Mouse (Mus musculus) intestine, embryonic 15.5 days (tissue): ENCODE measurements around the gene Cryab. TPM values are rescaled to one million over a fixed set of nuclear protein-coding genes. Genes with fewer than 3 reads are reported as not detected.

Experiments used
- ATAC-seq: fragments of 200-750 bp; cut with Nextera tagmentation; 2 replicates; pipeline ENCODE4 v1.8.0; 2017; ENCODE audit warnings: moderate TSS enrichment, moderate library complexity
- H3K27ac ChIP-seq: fragments of 300-500 bp; sonication (generic); 2 replicates; pipeline ENCODE4 v1.5.1; 2015; ENCODE audit warnings: mild to moderate bottlenecking, inconsistent platforms
- H3K27me3 ChIP-seq: fragments of 300-500 bp; sonication (generic); replicated peaks from 2 replicates; pipeline ENCODE4 v1.6.1; 2015; ENCODE audit warnings: inconsistent platforms
- H3K36me3 ChIP-seq: fragments of 300-500 bp; sonication (generic); 2 replicates; pipeline ENCODE4 v1.6.1; 2015; ENCODE audit warnings: inconsistent platforms
- H3K4me1 ChIP-seq: fragments of 300-500 bp; sonication (generic); replicated peaks from 2 replicates; pipeline ENCODE4 v1.6.1; 2015; ENCODE audit warnings: inconsistent platforms
- H3K4me2 ChIP-seq: fragments of 300-500 bp; sonication (generic); replicated peaks from 2 replicates; pipeline ENCODE4 v1.6.1; 2015; ENCODE audit warnings: mild to moderate bottlenecking, inconsistent platforms
- H3K4me3 ChIP-seq: fragments of 300-500 bp; sonication (generic); replicated peaks from 2 replicates; pipeline ENCODE4 v1.5.1; 2015; ENCODE audit warnings: inconsistent platforms
- H3K9ac ChIP-seq: fragments of 300-500 bp; sonication (generic); 2 replicates; pipeline ENCODE4 v1.6.1; 2015; ENCODE audit warnings: inconsistent platforms
- H3K9me3 ChIP-seq: fragments of 300-500 bp; sonication (generic); 2 replicates; pipeline ENCODE4 v1.6.1; 2016; ENCODE audit warnings: inconsistent platforms
- WGBS: fragments of 180-500 bp; shearing (Covaris S2); methylation state at CpG from one replicate; pipeline ENCODE4 v1.1.7; 2015; 5-methylcytosine and 5-hydroxymethylcytosine counted together
- polyA plus RNA-seq: library from polyadenylated mRNA; unstranded; fragments of >200 nt; fragmentation: Nextera tagmentation; extraction: Ambion mirVana; gene quantifications from 2 replicates; pipeline ENCODE4 v1.2.1, GENCODE M21; 2015

The Cryab gene
- polyA plus RNA-seq, 1 experiment from 2014 or later = 62.6 TPM

- no peak; the same call in none of the 2 replicates for ATAC-seq
- H3K4me2 ChIP-seq = peak overlapping the region; percentile 95
- no peaks in the 10 kb centered on the region for H3K9me3 ChIP-seq
- no peaks in the 10 kb centered on the region for H3K36me3 ChIP-seq
- H3K4me1 ChIP-seq = peaks cover 8% of the 10 kb centered on the region
- H3K4me3 ChIP-seq = peak overlapping the region; percentile 65
- WGBS = 9% methylated on average over 30 of the region's 30 CpGs
- H3K27ac ChIP-seq = no peak overlapping the region
- peak overlapping the region; percentile 51 for H3K9ac ChIP-seq
- no peaks in the 10 kb centered on the region for H3K27me3 ChIP-seq
These were observed 23.8 kb upstream of the Cryab start for GRCm38 (mm10) chr9:50727171-50727924.

DNA sequence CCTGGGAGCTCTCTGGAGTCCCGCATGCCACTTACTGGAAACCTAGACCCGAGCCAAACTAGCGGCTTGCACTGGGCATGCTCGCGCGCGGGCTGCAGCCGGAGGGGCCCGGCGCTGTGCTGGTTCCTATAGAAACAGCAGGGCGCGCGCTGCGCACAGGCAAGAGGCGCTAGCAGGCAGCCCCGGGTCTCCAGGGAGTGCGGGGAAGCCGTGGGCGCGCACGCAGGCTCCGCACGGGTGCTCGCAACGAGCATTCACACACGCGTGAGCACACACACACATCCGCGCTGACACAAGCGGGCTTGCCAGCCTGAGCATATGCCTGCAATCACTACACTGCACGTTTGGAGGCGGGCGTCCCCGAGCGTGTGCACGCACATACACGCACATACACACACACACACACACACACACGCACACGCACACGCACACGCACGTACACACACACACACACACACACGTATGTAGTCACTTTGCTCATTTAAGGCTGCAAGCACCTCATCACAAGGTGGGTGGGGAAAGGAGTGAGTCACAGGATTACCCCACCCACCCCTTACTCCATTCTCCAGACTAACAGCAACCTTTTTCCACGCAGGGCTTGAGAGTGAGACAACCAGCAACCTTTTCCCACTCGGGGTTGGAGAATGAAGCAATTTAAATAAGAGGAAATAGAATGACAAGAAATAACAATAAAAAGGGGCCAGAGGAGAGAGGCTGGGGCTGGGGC lies 23.0 kb upstream of the Cryab start:
- Histone ChIP-seq H3K27me3 (no peaks in the 10 kb centered on the region), H3K4me1 (peaks cover 8% of the 10 kb centered on the region), H3K9ac (peak overlapping the region; percentile 51), H3K9me3 (no peaks in the 10 kb centered on the region), H3K4me2 (peak overlapping the region; percentile 95), H3K4me3 (peak overlapping the region; percentile 65), H3K27ac (no peak overlapping the region), H3K36me3 (no peaks in the 10 kb centered on the region)
- ATAC-seq = peak; percentile 93
- under 1% methylated on average over 45 of the region's 45 CpGs for WGBS

- Histone ChIP-seq H3K27ac (no peak overlapping the region), H3K27me3 (no peaks in the 10 kb centered on the region), H3K4me3 (no peak overlapping the region), H3K4me2 (no peak overlapping the region), H3K4me1 (no peaks in the 10 kb centered on the region; the same call in 1 of the 2 replicates), H3K36me3 (no peaks in the 10 kb centered on the region), H3K9me3 (no peaks in the 10 kb centered on the region), H3K9ac (no peak overlapping the region)
- no peak for ATAC-seq
- 42% methylated on average over 4 of the region's 4 CpGs for WGBS
These were observed 21.5 kb upstream of the Cryab start for GRCm38 (mm10) chr9:50729600-50729999.

DNA sequence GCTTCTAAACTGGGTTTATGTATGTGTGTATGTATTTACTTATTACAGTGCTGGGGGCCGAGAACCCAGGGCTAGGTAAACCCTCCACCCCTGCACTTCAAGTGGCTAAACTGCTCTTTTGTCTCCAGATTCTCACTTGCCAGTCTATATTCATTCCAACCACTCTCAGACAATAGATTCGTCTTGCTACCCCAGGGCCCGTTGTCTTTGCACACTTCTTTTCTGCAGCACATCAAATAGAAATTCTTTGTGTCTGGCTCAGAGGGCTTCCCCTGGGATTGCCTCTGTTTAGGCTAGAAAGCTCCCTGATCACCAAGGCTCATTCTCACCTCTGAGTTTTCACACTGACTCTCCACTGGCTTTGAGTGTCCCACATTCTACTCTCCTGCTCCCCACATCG lies 18.6 kb upstream of the Cryab start:
- no peaks in the 10 kb centered on the region for H3K9me3 ChIP-seq
- no peaks in the 10 kb centered on the region for H3K36me3 ChIP-seq
- no peak for ATAC-seq
- H3K27ac ChIP-seq = no peak overlapping the region
- H3K4me1 ChIP-seq = no peaks in the 10 kb centered on the region
- H3K4me3 ChIP-seq = no peak overlapping the region
- no peak overlapping the region for H3K4me2 ChIP-seq
- no peaks in the 10 kb centered on the region for H3K27me3 ChIP-seq
- no peak overlapping the region for H3K9ac ChIP-seq
- 32% methylated on average over 4 of the region's 4 CpGs for WGBS

DNA sequence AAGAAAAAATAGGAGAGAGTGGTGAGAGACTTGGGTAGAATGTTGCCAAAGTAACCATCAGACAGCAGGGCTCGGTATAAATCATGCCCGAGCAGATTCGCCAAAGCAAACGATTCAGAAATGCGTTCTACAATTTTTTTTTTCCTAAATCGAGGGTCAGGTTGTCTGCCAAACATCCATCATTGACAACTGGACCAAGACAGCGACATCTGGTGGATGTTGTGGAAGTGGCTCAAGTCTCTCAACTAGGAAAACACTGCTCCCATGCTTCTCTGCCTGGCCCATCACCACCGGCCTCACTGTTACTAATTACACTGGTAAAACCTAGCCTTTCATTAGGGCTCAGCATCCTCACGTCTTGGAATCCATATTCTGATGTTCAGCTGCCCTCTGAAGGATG lies 16.1 kb upstream of the Cryab start:
- Histone ChIP-seq H3K4me1 (peaks cover 7% of the 10 kb centered on the region), H3K36me3 (no peaks in the 10 kb centered on the region), H3K27ac (no peak overlapping the region), H3K9me3 (no peaks in the 10 kb centered on the region), H3K27me3 (no peaks in the 10 kb centered on the region), H3K4me2 (no peak overlapping the region), H3K4me3 (no peak overlapping the region), H3K9ac (no peak overlapping the region)
- no peak for ATAC-seq
- 3% methylated on average over 9 of the region's 9 CpGs for whole genome bisulfite sequencing

GRCm38 (mm10) chr9:50738914-50739870 lies 11.9 kb upstream of the Cryab start, which contains the start of gene Dixdc1:
TSS of gene Dixdc1 (minus strand) at chr9:50739517.
- H3K4me3 ChIP-seq = peak within 1 kb of the TSS; percentile 29
- H3K9me3 ChIP-seq = no peaks in the 10 kb centered on the region
- H3K4me1 ChIP-seq = peaks cover 7% of the 10 kb centered on the region
- peak; percentile 99 for ATAC-seq
- no peaks in the 10 kb centered on the region for H3K27me3 ChIP-seq
- 13% methylated on average over 36 of the region's 36 CpGs for WGBS
- H3K9ac ChIP-seq = no peak within 1 kb of the TSS
- H3K36me3 ChIP-seq = no peaks in the 10 kb centered on the region; the same call in 1 of the 2 replicates
- no peak within 1 kb of the TSS for H3K27ac ChIP-seq
- peak within 1 kb of the TSS; percentile 62 for H3K4me2 ChIP-seq

DNA sequence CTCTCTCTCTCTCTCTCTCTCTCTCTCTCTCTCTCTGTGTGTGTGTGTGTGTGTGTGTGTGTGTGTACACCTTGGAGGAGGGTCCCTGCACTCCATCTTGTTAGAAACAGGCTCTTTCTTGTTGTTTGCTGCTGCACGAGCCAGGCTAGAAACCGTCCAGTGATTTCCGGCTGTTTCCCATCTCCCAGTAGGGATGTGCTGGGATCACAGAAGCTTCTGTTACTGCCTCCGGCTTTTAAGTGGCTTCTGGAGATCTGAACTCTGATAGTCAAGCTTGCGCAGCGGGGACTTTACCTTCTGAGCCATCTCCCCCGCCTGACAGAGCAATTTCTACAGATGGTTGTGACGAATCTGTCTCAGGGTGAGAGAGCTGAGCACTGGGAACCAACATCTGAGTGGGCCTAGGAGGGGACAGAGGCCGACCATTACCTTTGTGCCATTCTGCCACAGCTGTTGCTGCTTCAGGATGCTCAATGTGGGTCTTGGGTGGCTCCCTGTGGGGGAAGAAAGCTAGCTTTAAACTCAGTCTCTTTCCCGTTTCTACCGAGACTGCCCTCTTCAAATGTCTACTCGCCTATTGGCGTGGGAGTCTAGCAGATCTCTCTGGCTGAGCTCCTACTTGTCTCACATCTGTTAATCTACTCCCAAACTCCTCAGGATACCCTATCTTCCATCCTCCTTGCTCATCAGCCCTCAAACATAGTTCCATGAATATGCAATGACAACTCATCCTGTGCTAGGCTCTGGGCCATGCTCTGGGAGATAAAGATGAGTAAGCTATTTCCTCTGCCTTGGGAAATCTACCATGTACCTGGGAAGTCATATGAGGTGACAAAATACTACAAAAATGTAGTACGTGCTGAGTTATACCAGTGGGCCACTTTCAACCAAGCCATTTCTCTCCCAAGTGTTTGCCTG lies 10.0 kb upstream of the Cryab start:
- no peaks in the 10 kb centered on the region for H3K27me3 ChIP-seq
- H3K9me3 ChIP-seq = no peaks in the 10 kb centered on the region
- H3K36me3 ChIP-seq = no peaks in the 10 kb centered on the region; the same call in 1 of the 2 replicates
- H3K9ac ChIP-seq = no peak overlapping the region
- H3K27ac ChIP-seq = no peak overlapping the region
- no peak overlapping the region for H3K4me3 ChIP-seq
- H3K4me2 ChIP-seq = no peak overlapping the region
- H3K4me1 ChIP-seq = peaks cover 7% of the 10 kb centered on the region
- WGBS = 83% methylated on average over 14 of the region's 14 CpGs
- ATAC-seq = no peak

- Histone ChIP-seq H3K9ac (no peak overlapping the region), H3K4me3 (no peak overlapping the region), H3K9me3 (no peaks in the 10 kb centered on the region), H3K27ac (no peak overlapping the region), H3K36me3 (no peaks in the 10 kb centered on the region; the same call in 1 of the 2 replicates), H3K27me3 (no peaks in the 10 kb centered on the region), H3K4me2 (no peak overlapping the region), H3K4me1 (peaks cover 7% of the 10 kb centered on the region)
- ATAC-seq = no peak
- WGBS = 80% methylated on average over 3 of the region's 3 CpGs
These were observed 8.9 kb upstream of the Cryab start for GRCm38 (mm10) chr9:50742261-50742660.

GRCm38 (mm10) chr9:50742744-50743143 lies 8.4 kb upstream of the Cryab start:
- no peak overlapping the region for H3K4me2 ChIP-seq
- H3K36me3 ChIP-seq = no peaks in the 10 kb centered on the region; the same call in 1 of the 2 replicates
- no peaks in the 10 kb centered on the region for H3K27me3 ChIP-seq
- H3K27ac ChIP-seq = no peak overlapping the region
- WGBS = 78% methylated on average over 2 of the region's 2 CpGs
- H3K9me3 ChIP-seq = no peaks in the 10 kb centered on the region
- no peak overlapping the region for H3K4me3 ChIP-seq
- peaks cover 7% of the 10 kb centered on the region for H3K4me1 ChIP-seq
- no peak overlapping the region for H3K9ac ChIP-seq
- no peak for ATAC-seq

GRCm38 (mm10) chr9:50745806-50746205 lies 5.3 kb upstream of the Cryab start:
- no peaks in the 10 kb centered on the region for H3K27me3 ChIP-seq
- 10% methylated on average over 7 of the region's 7 CpGs for WGBS

DNA sequence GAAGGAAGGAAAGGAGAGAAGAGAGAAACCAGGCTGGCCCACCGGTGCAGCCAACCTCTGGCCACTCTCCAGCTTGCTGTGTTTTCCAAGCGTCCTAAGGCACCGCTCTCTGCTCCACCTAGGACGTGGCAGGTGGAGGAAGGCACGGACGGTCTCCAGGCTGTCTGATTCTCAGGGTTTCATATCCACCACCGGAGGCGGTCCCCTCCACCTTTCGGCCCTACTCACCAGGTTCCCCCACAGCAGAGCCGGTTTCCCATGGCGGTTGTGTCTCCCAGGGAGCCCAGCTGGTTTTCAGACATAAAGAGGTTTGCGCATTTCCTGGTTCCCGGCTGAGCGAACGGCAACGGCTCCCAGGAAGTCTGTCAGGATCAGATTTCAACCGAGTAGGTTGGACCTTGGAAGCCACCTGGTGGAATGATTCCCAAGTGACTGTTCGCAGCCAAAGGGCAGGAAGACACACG lies 4.9 kb upstream of the Cryab start, which contains the start of gene 2310030G06Rik:
Gene 2310030G06Rik, minus strand, starts transcription at position 323 of the 464 bp plus-strand sequence.
- H3K4me3 ChIP-seq = peak within 1 kb of the TSS; percentile 51
- no peaks in the 10 kb centered on the region for H3K9me3 ChIP-seq
- peak; percentile 89 for ATAC-seq
- no peaks in the 10 kb centered on the region; the same call in 1 of the 2 replicates for H3K4me1 ChIP-seq
- no peaks in the 10 kb centered on the region for H3K36me3 ChIP-seq
- peak within 1 kb of the TSS; percentile 70 for H3K9ac ChIP-seq
- peak within 1 kb of the TSS; percentile 73 for H3K4me2 ChIP-seq
- H3K27ac ChIP-seq = peak within 1 kb of the TSS; percentile 94
- WGBS = 1% methylated on average over 19 of the region's 19 CpGs
- no peaks in the 10 kb centered on the region for H3K27me3 ChIP-seq

More at GRCm38 (mm10) chr9:50745806-50746205, 5.3 kb upstream of the Cryab start:
- Histone ChIP-seq H3K4me2 (peak overlapping the region; percentile 73), H3K4me3 (peak overlapping the region; percentile 51), H3K27ac (peak overlapping the region; percentile 94), H3K36me3 (no peaks in the 10 kb centered on the region; the same call in 1 of the 2 replicates), H3K4me1 (no peaks in the 10 kb centered on the region; the same call in 1 of the 2 replicates), H3K9me3 (no peaks in the 10 kb centered on the region), H3K9ac (peak overlapping the region; percentile 70)
- peak; percentile 72 for ATAC-seq
